Mouse (Mus musculus): Measurements from ENCODE around the gene Catspere2. TPM values are rescaled to one million over a fixed set of nuclear protein-coding genes. Genes with fewer than 3 reads are reported as not detected.
A peak's percentile ranks its signal among the peaks of the same experiment; 100 is the strongest.
"Not testable (repeated sequence)": the region's sequence is repeated elsewhere in the genome, so short reads cannot be mapped to it uniquely, and the experiment has no call there.

Catspere2 gene
- 0.33 and 0.60 TPM in 2 replicates for polyA plus RNA-seq (2011; ENCODE audit: insufficient read length, low read depth, missing spikeins)

GRCm38 (mm10) chr1:177983024-177983450 is at the start of gene Catspere2:
Gene Catspere2, plus strand, starts transcription at chr1:177983423.
- H3K27ac ChIP-seq (ENCODE audit: insufficient read depth, low read length): not testable (repeated sequence)
- peak within 1 kb of the TSS; percentile 61 for H3K4me3 ChIP-seq (ENCODE audit: insufficient read depth, low read length)

GRCm38 (mm10) chr1:177940422-177940977 is 42.7 kb upstream of the Catspere2 start:
- not testable (repeated sequence) for H3K27ac ChIP-seq (ENCODE audit: insufficient read depth, low read length); H3K4me3 ChIP-seq (ENCODE audit: insufficient read depth, low read length); H3K4me1 ChIP-seq (ENCODE audit: control insufficient read depth, insufficient read depth, low read length)

More at GRCm38 (mm10) chr1:177983024-177983450, at the start of gene Catspere2:
- not testable (repeated sequence) for H3K4me1 ChIP-seq (ENCODE audit: control insufficient read depth, insufficient read depth, low read length)

- Histone ChIP-seq H3K4me1 (ENCODE audit: control insufficient read depth, insufficient read depth, low read length) (no peaks in the 10 kb centered on the region), H3K27ac (ENCODE audit: insufficient read depth, low read length) (no peak overlapping the region), H3K4me3 (ENCODE audit: insufficient read depth, low read length) (no peak overlapping the region)
- no peak for TF ChIP-seq POLR2A (IDR thresholded peaks at IDR 0.05; ENCODE audit: low read depth, low read length)
- no peak for TF ChIP-seq CTCF (IDR thresholded peaks at IDR 0.05; ENCODE audit: borderline replicate concordance, insufficient read depth, low read length)
Observed at GRCm38 (mm10) chr1:177981276-177981675, 1.9 kb upstream of the Catspere2 start.

GRCm38 (mm10) chr1:177983582-177983981 is 359 bp downstream of the Catspere2 start:
- H3K4me3 ChIP-seq (ENCODE audit: insufficient read depth, low read length): peak overlapping the region; percentile 61
- H3K27ac ChIP-seq (ENCODE audit: insufficient read depth, low read length); H3K4me1 ChIP-seq (ENCODE audit: control insufficient read depth, insufficient read depth, low read length): not testable (repeated sequence)

- Histone ChIP-seq H3K27ac (ENCODE audit: insufficient read depth, low read length) (no peak overlapping the region), H3K4me3 (ENCODE audit: insufficient read depth, low read length) (peak overlapping the region; percentile 4; the same call in 1 of the 2 replicates), H3K4me1 (ENCODE audit: control insufficient read depth, insufficient read depth, low read length) (no peaks in the 10 kb centered on the region)
- TF ChIP-seq CTCF (IDR thresholded peaks at IDR 0.05; ENCODE audit: borderline replicate concordance, insufficient read depth, low read length) (no peak), POLR2A (IDR thresholded peaks at IDR 0.05; ENCODE audit: low read depth, low read length) (no peak)
Observed at GRCm38 (mm10) chr1:177984206-177984605, 983 bp downstream of the Catspere2 start.

GRCm38 (mm10) chr1:177987476-177987875 is 4.3 kb downstream of the Catspere2 start:
- H3K4me3 ChIP-seq (ENCODE audit: insufficient read depth, low read length); H3K27ac ChIP-seq (ENCODE audit: insufficient read depth, low read length); H3K4me1 ChIP-seq (ENCODE audit: control insufficient read depth, insufficient read depth, low read length): not testable (repeated sequence)

- not testable (repeated sequence) for H3K27ac ChIP-seq (ENCODE audit: insufficient read depth, low read length); H3K4me3 ChIP-seq (ENCODE audit: insufficient read depth, low read length); H3K4me1 ChIP-seq (ENCODE audit: control insufficient read depth, insufficient read depth, low read length)
- TF ChIP-seq CTCF (IDR thresholded peaks at IDR 0.05; ENCODE audit: borderline replicate concordance, insufficient read depth, low read length): 0 out of 2 replicates have a peak, but pooled peaks have one; percentile 6
Observed at GRCm38 (mm10) chr1:178072798-178073197, 89.6 kb downstream of the Catspere2 start.

- not testable (repeated sequence) for H3K4me3 ChIP-seq (ENCODE audit: insufficient read depth, low read length); H3K4me1 ChIP-seq (ENCODE audit: control insufficient read depth, insufficient read depth, low read length)
Observed at GRCm38 (mm10) chr1:178097865-178098264, 114.6 kb downstream of the Catspere2 start.

GRCm38 (mm10) chr1:178108514-178108913 is 125.3 kb downstream of the Catspere2 start:
- not testable (repeated sequence) for H3K27ac ChIP-seq (ENCODE audit: insufficient read depth, low read length); H3K4me1 ChIP-seq (ENCODE audit: control insufficient read depth, insufficient read depth, low read length); H3K4me3 ChIP-seq (ENCODE audit: insufficient read depth, low read length)

More at GRCm38 (mm10) chr1:178097865-178098264, 114.6 kb downstream of the Catspere2 start:
- H3K27ac ChIP-seq (ENCODE audit: insufficient read depth, low read length): not testable (repeated sequence)

GRCm38 (mm10) chr1:178122236-178122635 is 139.0 kb downstream of the Catspere2 start:
- H3K27ac ChIP-seq (ENCODE audit: insufficient read depth, low read length); H3K4me1 ChIP-seq (ENCODE audit: control insufficient read depth, insufficient read depth, low read length); H3K4me3 ChIP-seq (ENCODE audit: insufficient read depth, low read length): not testable (repeated sequence)

- Histone ChIP-seq H3K4me1 (ENCODE audit: control insufficient read depth, insufficient read depth, low read length) (no peaks in the 10 kb centered on the region), H3K27ac (ENCODE audit: insufficient read depth, low read length) (no peak overlapping the region), H3K4me3 (ENCODE audit: insufficient read depth, low read length) (no peak overlapping the region)
- TF ChIP-seq POLR2A (IDR thresholded peaks at IDR 0.05; ENCODE audit: low read depth, low read length): no peak
- no peak for TF ChIP-seq CTCF (IDR thresholded peaks at IDR 0.05; ENCODE audit: borderline replicate concordance, insufficient read depth, low read length)
Observed at GRCm38 (mm10) chr1:178134288-178134687, 151.1 kb downstream of the Catspere2 start.

- H3K4me3 ChIP-seq (ENCODE audit: insufficient read depth, low read length); H3K27ac ChIP-seq (ENCODE audit: insufficient read depth, low read length); H3K4me1 ChIP-seq (ENCODE audit: control insufficient read depth, insufficient read depth, low read length): not testable (repeated sequence)
Observed at GRCm38 (mm10) chr1:178146513-178146912, 163.3 kb downstream of the Catspere2 start.

GRCm38 (mm10) chr1:178146915-178147314 is 163.7 kb downstream of the Catspere2 start:
- not testable (repeated sequence) for H3K4me3 ChIP-seq (ENCODE audit: insufficient read depth, low read length); H3K4me1 ChIP-seq (ENCODE audit: control insufficient read depth, insufficient read depth, low read length)
- 0 out of 2 replicates have a peak overlapping the region, but pooled peaks have one; percentile 24 for H3K27ac ChIP-seq (ENCODE audit: insufficient read depth, low read length)
